Mouse (Mus musculus) forebrain, embryonic 16.5 days (tissue): ENCODE results near the gene Acvr1b. TPM values are rescaled to one million over a fixed set of nuclear protein-coding genes. Genes with fewer than 3 reads are reported as not detected.

ENCODE experiments used
- ATAC-seq: fragments of 200-750 bp; cut with Nextera tagmentation; 2 replicates; pipeline ENCODE4 v1.8.0; 2017; ENCODE audit warnings: mild to moderate bottlenecking, moderate library complexity
- H3K27ac ChIP-seq: fragments of 300-500 bp; sonication (generic); 2 replicates; pipeline ENCODE4 v1.5.1; 2014; ENCODE audit warnings: low read length, control low read depth
- H3K27me3 ChIP-seq: fragments of 300-500 bp; sonication (generic); replicated peaks from 2 replicates; pipeline ENCODE4 v1.6.1; 2014; ENCODE audit warnings: low read length; ENCODE audit not compliant: control insufficient read depth, insufficient read depth
- H3K36me3 ChIP-seq: fragments of 300-500 bp; sonication (generic); 2 replicates; pipeline ENCODE4 v1.6.1; 2014; ENCODE audit not compliant: control insufficient read depth, insufficient read depth
- H3K4me1 ChIP-seq: fragments of 300-500 bp; sonication (generic); replicated peaks from 2 replicates; pipeline ENCODE4 v1.6.1; 2014; ENCODE audit warnings: low read length; ENCODE audit not compliant: control insufficient read depth, insufficient read depth
- H3K4me2 ChIP-seq: fragments of 300-500 bp; sonication (generic); 2 replicates; pipeline ENCODE4 v1.6.1; 2014; ENCODE audit warnings: mild to moderate bottlenecking, low read length, control low read depth
- H3K4me3 ChIP-seq: fragments of 300-500 bp; sonication (generic); replicated peaks from 2 replicates; pipeline ENCODE4 v1.5.1; 2014; ENCODE audit warnings: mild to moderate bottlenecking, low read length, control low read depth
- H3K9ac ChIP-seq: fragments of 300-500 bp; sonication (generic); replicated peaks from 2 replicates; pipeline ENCODE4 v1.6.1; 2014; ENCODE audit warnings: low read depth, low read length, control low read depth
- H3K9me3 ChIP-seq: fragments of 300-500 bp; sonication (generic); 2 replicates; pipeline ENCODE4 v1.6.1; 2016; ENCODE audit warnings: low read length; ENCODE audit not compliant: control insufficient read depth
- WGBS: fragments of 180-500 bp; shearing (Covaris S2); extraction: QIAGEN DNeasy Blood & Tissue Kit; methylation state at CpG from one replicate; pipeline ENCODE4 v1.1.7; 2014; 5-methylcytosine and 5-hydroxymethylcytosine counted together
- polyA plus RNA-seq: library from polyadenylated mRNA; unstranded; fragments of >200 nt; fragmentation: Nextera tagmentation; extraction: Ambion mirVana; gene quantifications from 2 replicates; pipeline ENCODE4 v1.2.1, GENCODE M21; 2015

Acvr1b gene
- polyA plus RNA-seq, 1 experiment from 2014 or later: 27.4 TPM

DNA sequence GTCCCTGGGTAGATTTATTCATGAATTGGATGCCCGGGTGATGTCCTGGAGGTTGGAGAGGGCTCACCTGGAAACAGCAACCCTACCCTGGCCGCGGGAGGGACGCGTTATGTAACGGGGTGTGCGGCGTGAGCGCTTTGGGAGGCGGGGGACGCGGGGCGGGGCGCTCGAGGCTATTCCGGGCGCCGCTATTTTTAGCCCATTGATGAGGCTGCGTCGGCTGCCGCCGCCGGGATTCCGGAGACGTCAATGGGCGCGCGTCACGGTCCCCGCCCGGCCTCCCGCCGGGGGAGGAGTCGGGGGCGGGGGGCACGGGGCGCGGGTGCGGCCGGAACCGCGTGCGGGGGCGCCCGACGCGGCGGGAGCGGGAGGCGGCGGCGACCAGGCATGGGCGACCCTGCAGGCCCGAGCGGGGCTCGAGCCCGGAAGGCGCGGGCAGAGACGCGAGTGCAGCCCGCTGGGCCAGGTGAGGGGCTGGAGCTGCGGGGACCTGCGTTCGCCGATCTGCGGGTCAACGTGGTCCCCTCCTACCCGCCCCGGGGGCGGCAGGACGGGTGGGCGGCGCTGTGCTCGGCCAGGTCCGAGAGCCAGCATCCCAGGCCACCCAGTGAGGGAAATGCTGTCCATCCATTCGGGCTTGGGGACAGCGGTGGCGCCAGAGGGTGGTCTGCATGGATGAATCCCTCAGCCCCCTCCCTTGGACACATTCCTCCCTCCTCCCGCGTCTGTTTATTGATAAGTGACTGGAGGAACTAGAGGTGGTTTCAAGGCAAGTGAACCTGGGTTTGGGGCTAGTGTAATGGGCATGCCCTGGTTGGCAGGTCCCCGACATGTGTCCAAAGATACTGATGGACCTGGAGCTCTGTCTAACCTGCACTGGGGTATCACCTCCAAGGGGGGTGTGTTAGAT lies 80.3 kb downstream of the Acvr1b start, which contains the start of gene Nr4a1:
Nr4a1 (plus strand) TSS at position 384 of the 910 bp plus-strand sequence.
- Histone ChIP-seq H3K4me2 (peak within 1 kb of the TSS; percentile 93), H3K9ac (peak within 1 kb of the TSS; percentile 81), H3K4me1 (peaks cover 11% of the 10 kb centered on the region; the same call in 1 of the 2 replicates), H3K36me3 (no peaks in the 10 kb centered on the region), H3K9me3 (no peaks in the 10 kb centered on the region), H3K4me3 (peak within 1 kb of the TSS; percentile 66), H3K27me3 (no peaks in the 10 kb centered on the region; the same call in 1 of the 2 replicates), H3K27ac (no peak within 1 kb of the TSS; the same call in 1 of the 2 replicates)
- peak; percentile 76 for ATAC-seq
- WGBS: 2% methylated on average over 46 of the region's 82 CpGs

DNA sequence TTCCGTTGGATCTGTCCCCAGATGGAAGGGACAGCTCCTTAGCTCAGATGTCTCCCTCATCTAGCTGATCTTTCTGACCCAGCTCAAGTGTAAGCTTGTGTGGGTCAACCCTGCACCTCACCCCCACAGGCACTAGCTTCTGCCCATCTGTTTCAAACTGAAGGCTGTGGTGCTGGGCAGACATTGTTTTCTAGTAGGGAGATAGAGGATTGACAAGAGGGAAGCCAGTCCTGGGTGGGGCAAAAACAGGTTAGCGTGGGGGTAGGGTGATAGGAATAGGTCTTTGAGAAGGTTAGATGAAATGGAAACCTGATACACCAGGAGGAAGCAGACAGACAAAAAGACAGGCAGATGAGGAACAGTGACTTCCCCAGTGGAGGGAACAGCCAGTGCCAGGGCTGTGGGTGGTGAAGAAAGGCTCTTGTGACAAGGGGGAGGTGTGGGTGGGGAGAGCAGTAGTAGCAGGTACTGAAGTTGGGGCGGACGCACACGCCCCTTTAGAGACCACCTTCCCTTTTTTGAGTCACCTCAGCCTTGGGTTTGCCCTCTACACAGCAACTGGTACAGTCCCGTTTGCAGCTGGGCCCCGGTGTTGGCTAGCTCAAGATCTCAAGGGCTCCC lies 82.1 kb downstream of the Acvr1b start:
- Histone ChIP-seq H3K9ac (no peak overlapping the region), H3K27ac (no peak overlapping the region), H3K27me3 (no peaks in the 10 kb centered on the region; the same call in 1 of the 2 replicates), H3K4me1 (peaks cover 11% of the 10 kb centered on the region; the same call in 1 of the 2 replicates), H3K9me3 (no peaks in the 10 kb centered on the region), H3K4me3 (no peak overlapping the region), H3K36me3 (no peaks in the 10 kb centered on the region), H3K4me2 (no peak overlapping the region)
- WGBS: 90% methylated on average over 7 of the region's 7 CpGs
- ATAC-seq: no peak

DNA sequence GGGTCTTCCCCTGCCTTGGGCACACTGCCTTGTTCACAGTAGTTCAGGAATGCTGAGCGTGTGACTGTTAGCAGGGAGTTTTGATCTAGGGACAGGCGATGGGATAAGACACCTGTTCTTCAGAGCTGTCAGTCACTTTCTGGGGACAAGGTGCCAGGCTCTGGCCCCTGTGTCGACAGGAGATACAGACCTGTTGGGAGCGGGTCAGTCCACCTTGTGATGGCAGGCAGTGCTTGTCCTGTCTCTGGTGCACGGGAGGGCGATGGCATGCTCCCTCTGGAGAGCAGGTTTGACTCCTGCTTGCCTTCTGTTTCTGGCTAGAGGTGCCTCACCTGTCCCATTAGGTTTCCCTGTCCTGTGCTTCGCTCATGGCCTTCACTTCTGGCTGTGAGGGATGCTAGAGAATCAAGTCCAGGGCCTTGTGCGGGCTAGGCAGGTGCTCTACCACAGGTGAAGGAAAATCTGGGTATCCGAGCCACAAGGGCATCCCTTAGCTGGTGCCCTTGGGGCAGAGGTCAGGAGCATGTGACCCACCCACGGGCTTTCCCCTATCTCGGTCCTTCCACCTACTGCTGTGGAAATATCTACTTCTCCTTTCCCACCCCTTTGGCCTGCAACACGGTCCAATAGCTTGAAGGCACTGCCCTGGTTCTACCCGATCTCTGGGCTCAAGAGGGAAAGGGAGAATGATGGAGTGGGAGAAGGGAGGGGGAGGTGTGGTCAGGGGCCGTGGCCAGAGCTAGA lies 82.8 kb downstream of the Acvr1b start:
- Histone ChIP-seq H3K4me1 (peaks cover 11% of the 10 kb centered on the region; the same call in 1 of the 2 replicates), H3K9me3 (no peaks in the 10 kb centered on the region), H3K4me2 (no peak overlapping the region), H3K4me3 (no peak overlapping the region), H3K9ac (no peak overlapping the region), H3K36me3 (no peaks in the 10 kb centered on the region), H3K27me3 (no peaks in the 10 kb centered on the region; the same call in 1 of the 2 replicates), H3K27ac (no peak overlapping the region)
- no peak for ATAC-seq
- 84% methylated on average over 14 of the region's 14 CpGs for WGBS

DNA sequence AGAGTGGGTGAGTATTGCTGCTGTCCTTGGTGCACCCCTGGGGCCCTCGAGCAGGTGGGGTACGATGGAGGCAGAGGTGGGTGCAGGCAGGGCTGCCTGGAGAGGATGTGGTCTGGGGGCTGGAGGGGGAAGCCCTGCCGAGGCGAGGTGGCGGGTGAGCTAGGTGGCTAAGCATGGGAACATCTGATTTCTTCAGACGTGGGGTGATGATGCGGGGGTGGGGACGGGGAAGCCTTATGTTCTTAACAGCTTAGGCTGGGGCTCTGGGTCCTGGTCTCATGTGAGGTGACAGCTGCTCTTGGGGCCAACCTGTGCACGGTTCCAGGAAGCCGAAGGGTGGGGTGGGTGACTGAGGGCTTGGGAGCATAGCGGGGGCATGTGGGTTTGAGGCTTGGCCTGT lies 84.6 kb downstream of the Acvr1b start:
- no peak for ATAC-seq
- H3K9ac ChIP-seq: no peak overlapping the region
- no peak overlapping the region for H3K4me3 ChIP-seq
- H3K4me2 ChIP-seq: no peak overlapping the region
- H3K4me1 ChIP-seq: peaks cover 11% of the 10 kb centered on the region; the same call in 1 of the 2 replicates
- H3K27me3 ChIP-seq: no peaks in the 10 kb centered on the region
- no peak overlapping the region for H3K27ac ChIP-seq
- WGBS: 85% methylated on average over 11 of the region's 11 CpGs
- H3K9me3 ChIP-seq: no peaks in the 10 kb centered on the region
- no peaks in the 10 kb centered on the region for H3K36me3 ChIP-seq

DNA sequence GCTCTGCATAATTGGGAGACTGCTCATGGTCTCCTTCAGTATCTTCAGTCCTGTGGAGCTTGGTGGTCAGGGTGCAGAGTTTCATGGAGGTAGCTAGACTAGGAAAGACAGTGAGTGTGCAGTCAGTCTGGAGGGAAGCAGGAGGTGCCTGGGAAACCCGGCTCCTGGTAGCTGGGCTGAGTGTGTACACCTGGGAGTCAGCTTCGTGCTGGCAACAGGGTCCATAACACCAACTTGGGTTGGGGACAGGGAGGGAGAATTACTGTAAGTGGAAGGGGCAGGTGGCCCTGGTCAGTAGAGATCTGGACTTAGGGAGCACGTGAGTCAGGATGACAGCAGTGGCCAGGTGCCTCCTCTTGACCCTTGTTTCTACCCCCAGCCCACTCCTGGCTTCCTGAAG lies 86.1 kb downstream of the Acvr1b start:
- H3K36me3 ChIP-seq: no peaks in the 10 kb centered on the region
- ATAC-seq: no peak
- no peaks in the 10 kb centered on the region for H3K9me3 ChIP-seq
- peaks cover under 1% of the 10 kb centered on the region; the same call in 1 of the 2 replicates for H3K4me1 ChIP-seq
- no peaks in the 10 kb centered on the region for H3K27me3 ChIP-seq
- H3K9ac ChIP-seq: no peak overlapping the region
- H3K4me2 ChIP-seq: no peak overlapping the region
- H3K4me3 ChIP-seq: no peak overlapping the region
- H3K27ac ChIP-seq: no peak overlapping the region
- 75% methylated on average over 3 of the region's 3 CpGs for WGBS

DNA sequence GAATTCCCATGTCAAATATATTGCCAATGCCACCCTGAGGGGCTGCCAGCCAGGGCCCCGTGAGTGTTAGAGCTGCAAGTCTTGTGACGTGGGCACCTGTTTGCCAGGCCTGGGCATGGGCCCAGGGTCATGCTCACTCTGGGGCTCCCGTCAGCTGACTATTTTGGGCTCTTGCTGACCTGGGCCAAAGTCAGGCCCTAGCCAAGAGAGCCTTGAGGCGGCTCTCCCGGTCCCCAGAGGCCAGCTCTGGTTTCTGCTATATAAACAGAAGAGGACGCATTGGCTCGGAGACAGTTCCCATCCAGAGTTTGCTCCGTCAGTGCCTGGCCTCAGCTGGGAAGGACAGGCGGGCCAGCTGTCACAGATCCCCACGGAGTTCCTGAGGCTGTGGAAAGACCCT lies 86.5 kb downstream of the Acvr1b start:
- H3K36me3 ChIP-seq: no peaks in the 10 kb centered on the region
- ATAC-seq: no peak
- no peak overlapping the region for H3K4me3 ChIP-seq
- WGBS: 76% methylated on average over 10 of the region's 10 CpGs
- no peak overlapping the region for H3K27ac ChIP-seq
- no peak overlapping the region for H3K4me2 ChIP-seq
- H3K27me3 ChIP-seq: peaks cover under 1% of the 10 kb centered on the region; the same call in 1 of the 2 replicates
- no peak overlapping the region for H3K9ac ChIP-seq
- no peaks in the 10 kb centered on the region for H3K9me3 ChIP-seq
- no peaks in the 10 kb centered on the region for H3K4me1 ChIP-seq

DNA sequence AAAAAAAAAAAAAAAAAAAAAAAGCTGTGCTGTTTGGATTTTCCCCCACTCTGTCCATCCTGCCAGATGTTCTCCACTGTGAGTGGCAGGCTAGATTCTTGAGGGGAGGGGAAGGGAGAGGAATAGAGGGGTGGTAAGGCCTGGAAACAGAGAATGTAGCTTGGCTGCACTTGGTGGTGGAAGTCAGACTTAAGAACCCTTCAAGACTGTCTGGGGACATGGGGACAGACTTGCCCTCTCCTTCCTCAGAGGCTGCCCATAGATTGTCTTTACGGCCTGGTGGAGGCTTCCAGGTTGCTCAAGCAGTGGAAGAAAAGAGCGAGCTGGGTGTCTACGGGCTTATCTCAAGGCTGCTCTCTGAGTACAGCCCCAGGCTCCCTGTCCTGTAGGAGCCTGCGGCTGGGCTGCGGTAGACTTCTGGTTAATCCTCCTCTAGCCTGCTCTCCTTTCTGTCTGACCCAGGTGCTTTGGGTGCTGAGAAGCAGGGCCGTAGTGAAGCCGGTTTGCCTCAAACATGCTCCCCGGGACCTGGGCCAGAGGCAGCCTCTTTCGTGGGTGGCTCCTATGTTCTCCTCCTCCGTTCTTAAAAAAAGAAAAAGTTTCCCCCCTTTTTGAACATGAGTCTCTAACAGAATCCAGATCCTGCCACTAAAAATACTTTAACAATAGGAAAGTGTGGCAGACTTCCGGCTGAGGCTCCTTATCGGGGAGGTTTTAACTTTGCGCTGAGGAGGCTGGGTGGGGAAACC lies 87.2 kb downstream of the Acvr1b start:
- Histone ChIP-seq H3K4me2 (no peak overlapping the region), H3K9ac (0 out of 2 replicates have a peak overlapping the region, but pooled peaks have one; percentile 6), H3K36me3 (no peaks in the 10 kb centered on the region), H3K9me3 (no peaks in the 10 kb centered on the region), H3K27me3 (peaks cover 5% of the 10 kb centered on the region; the same call in 1 of the 2 replicates), H3K4me3 (no peak overlapping the region), H3K27ac (no peak overlapping the region), H3K4me1 (peaks cover 6% of the 10 kb centered on the region)
- WGBS: 68% methylated on average over 13 of the region's 13 CpGs
- no peak for ATAC-seq

DNA sequence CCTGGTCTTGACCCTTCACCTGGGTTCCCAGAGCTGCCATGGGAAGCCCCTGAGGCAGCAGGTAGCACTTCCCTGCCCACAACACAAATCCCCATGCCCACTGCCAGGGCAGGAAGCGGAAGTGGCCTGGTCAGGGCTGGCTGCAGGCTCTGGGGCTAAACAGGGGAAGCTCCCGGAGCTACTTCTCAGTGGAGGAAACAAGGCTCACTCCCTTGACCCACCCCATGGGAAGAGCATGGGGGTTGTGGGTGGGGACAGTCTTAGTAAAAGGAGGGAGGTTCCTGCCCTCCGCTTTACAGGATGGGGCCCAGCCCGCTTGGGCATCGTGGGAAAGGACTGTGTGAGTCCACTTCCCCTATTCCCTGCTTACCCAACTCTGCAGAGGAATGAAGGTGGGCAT lies 88.6 kb downstream of the Acvr1b start:
- no peak overlapping the region for H3K9ac ChIP-seq
- H3K4me3 ChIP-seq: no peak overlapping the region
- no peaks in the 10 kb centered on the region for H3K9me3 ChIP-seq
- no peak overlapping the region for H3K27ac ChIP-seq
- H3K4me1 ChIP-seq: peaks cover 12% of the 10 kb centered on the region
- ATAC-seq: no peak
- peaks cover 6% of the 10 kb centered on the region; the same call in 1 of the 2 replicates for H3K27me3 ChIP-seq
- H3K4me2 ChIP-seq: no peak overlapping the region
- no peaks in the 10 kb centered on the region for H3K36me3 ChIP-seq
- WGBS: 84% methylated on average over 5 of the region's 5 CpGs
